Mouse (Mus musculus) brown adipose tissue, adult 24 weeks (tissue): Measurements from ENCODE around the gene Syngap1. TPM values are rescaled to one million over a fixed set of nuclear protein-coding genes. Genes with fewer than 3 reads are reported as not detected.
"Not testable (repeated sequence)": the region's sequence is repeated elsewhere in the genome, so short reads cannot be mapped to it uniquely, and the experiment has no call there.

Experiments used
- H3K27ac ChIP-seq: fragments of 200-500 bp; replicated peaks from 2 replicates; pipeline ENCODE4 v1.5.1; 2012; ENCODE audit warnings: low read depth, mild to moderate bottlenecking, low read length
- H3K4me1 ChIP-seq: fragments of 200-500 bp; 2 replicates; pipeline ENCODE4 v1.6.1; 2012; ENCODE audit warnings: low read length, mixed read lengths; ENCODE audit not compliant: control insufficient read depth, insufficient read depth, insufficient read length
- H3K4me3 ChIP-seq: fragments of 200-500 bp; 2 replicates; pipeline ENCODE4 v1.5.1; 2012; ENCODE audit warnings: low read depth, mild to moderate bottlenecking, low read length, moderate library complexity; ENCODE audit not compliant: insufficient read depth
- polyA plus RNA-seq: library from polyadenylated mRNA; stranded (reverse); fragments of >200 nt; gene quantifications from 2 replicates; pipeline ENCODE4 v1.2.4, GENCODE M21; 2012; ENCODE audit not compliant: missing spikeins, insufficient read depth, insufficient read length

The Syngap1 gene
- polyA plus RNA-seq, 1 experiment: 1.1 TPM

- no peak overlapping the region for H3K27ac ChIP-seq
- no peak overlapping the region for H3K4me3 ChIP-seq
- H3K4me1 ChIP-seq: no peaks in the 10 kb centered on the region
Measured at GRCm38 (mm10) chr17:26959815-26960214, 18.8 kb downstream of the Syngap1 start.

GRCm38 (mm10) chr17:26961572-26962240 lies 20.7 kb downstream of the Syngap1 start:
- H3K4me3 ChIP-seq: no peak overlapping the region
- H3K4me1 ChIP-seq: no peaks in the 10 kb centered on the region
- no peak overlapping the region for H3K27ac ChIP-seq

GRCm38 (mm10) chr17:26966993-26967392 lies 25.9 kb downstream of the Syngap1 start:
- H3K27ac ChIP-seq: no peak overlapping the region
- H3K4me3 ChIP-seq: no peak overlapping the region
- H3K4me1 ChIP-seq: no peaks in the 10 kb centered on the region

GRCm38 (mm10) chr17:26967477-26967876 lies 26.4 kb downstream of the Syngap1 start:
- H3K4me3 ChIP-seq: no peak overlapping the region
- no peak overlapping the region for H3K27ac ChIP-seq
- no peaks in the 10 kb centered on the region for H3K4me1 ChIP-seq

GRCm38 (mm10) chr17:26968200-26968611 lies 27.2 kb downstream of the Syngap1 start:
- Histone ChIP-seq H3K4me1 (no peaks in the 10 kb centered on the region), H3K27ac (no peak overlapping the region), H3K4me3 (no peak overlapping the region)

GRCm38 (mm10) chr17:26969257-26969656 lies 28.2 kb downstream of the Syngap1 start:
- Histone ChIP-seq H3K27ac (no peak overlapping the region), H3K4me1 (peaks cover 7% of the 10 kb centered on the region), H3K4me3 (no peak overlapping the region)

GRCm38 (mm10) chr17:26970221-26970620 lies 29.2 kb downstream of the Syngap1 start:
- Histone ChIP-seq H3K4me3 (no peak overlapping the region), H3K27ac (no peak overlapping the region), H3K4me1 (peaks cover 7% of the 10 kb centered on the region)

- no peak overlapping the region for H3K27ac ChIP-seq
- H3K4me3 ChIP-seq: no peak overlapping the region
- peaks cover 7% of the 10 kb centered on the region for H3K4me1 ChIP-seq
Measured at GRCm38 (mm10) chr17:26971247-26971905, 30.3 kb downstream of the Syngap1 start.

GRCm38 (mm10) chr17:26972107-26972506 lies 31.1 kb downstream of the Syngap1 start:
- peak overlapping the region; percentile 74 for H3K4me3 ChIP-seq
- peaks cover 7% of the 10 kb centered on the region for H3K4me1 ChIP-seq
- no peak overlapping the region for H3K27ac ChIP-seq

- peak within 1 kb of the TSS; percentile 57 for H3K27ac ChIP-seq
- H3K4me1 ChIP-seq: peaks cover 7% of the 10 kb centered on the region
- peak within 1 kb of the TSS; percentile 88 for H3K4me3 ChIP-seq
Measured at GRCm38 (mm10) chr17:26972703-26973574, 31.9 kb downstream of the Syngap1 start, which contains the start of gene Zbtb9. Gene Zbtb9 (plus strand): TSS chr17:26973167.

GRCm38 (mm10) chr17:26974547-26974946 lies 33.5 kb downstream of the Syngap1 start:
- H3K27ac ChIP-seq: no peak overlapping the region
- H3K4me3 ChIP-seq: no peak overlapping the region
- H3K4me1 ChIP-seq: peaks cover 7% of the 10 kb centered on the region

GRCm38 (mm10) chr17:26975415-26975814 lies 34.4 kb downstream of the Syngap1 start:
- Histone ChIP-seq H3K4me1 (peaks cover 7% of the 10 kb centered on the region), H3K27ac (no peak overlapping the region), H3K4me3 (no peak overlapping the region)

GRCm38 (mm10) chr17:26977354-26977753 lies 36.3 kb downstream of the Syngap1 start:
- H3K27ac ChIP-seq, H3K4me1 ChIP-seq, H3K4me3 ChIP-seq: not testable (repeated sequence)

- H3K27ac ChIP-seq: no peak overlapping the region
- H3K4me3 ChIP-seq: no peak overlapping the region
- H3K4me1 ChIP-seq: no peaks in the 10 kb centered on the region
Measured at GRCm38 (mm10) chr17:26979426-26979825, 38.4 kb downstream of the Syngap1 start.

- H3K27ac ChIP-seq: no peak overlapping the region
- no peaks in the 10 kb centered on the region for H3K4me1 ChIP-seq
- H3K4me3 ChIP-seq: no peak overlapping the region
Measured at GRCm38 (mm10) chr17:26981050-26981449, 40.0 kb downstream of the Syngap1 start.
